Mouse (Mus musculus) c-Kit-positive CD71-positive TER-119-negative erythroid progenitor cells, embryonic 14.5 days (primary cell): ENCODE measurements around the gene Rsc1a1.

ENCODE experiments used
- DNase-seq: peaks from one replicate; pipeline ENCODE4 v3.0.0-alpha.2; 2013; ENCODE audit warnings: low read depth

Gene Rsc1a1

GRCm38 (mm10) chr4:141694719-141695118 lies 9.3 kb upstream of the Rsc1a1 start:
- no peak for DNase-seq

GRCm38 (mm10) chr4:141688505-141688904 lies 3.1 kb upstream of the Rsc1a1 start:
- peak; percentile 11 for DNase-seq

- no peak for DNase-seq
These were observed 1.1 kb upstream of the Rsc1a1 start for GRCm38 (mm10) chr4:141686525-141686924.

GRCm38 (mm10) chr4:141686093-141686492 lies 694 bp upstream of the Rsc1a1 start:
- no peak for DNase-seq

- no peak for DNase-seq
These were observed 2.6 kb downstream of the Rsc1a1 start for GRCm38 (mm10) chr4:141682706-141683230.

- no peak for DNase-seq
These were observed 3.6 kb downstream of the Rsc1a1 start for GRCm38 (mm10) chr4:141681767-141682166.

- DNase-seq, result no peak
These were observed 4.5 kb downstream of the Rsc1a1 start for GRCm38 (mm10) chr4:141680892-141681291.

- no peak for DNase-seq
These were observed 6.4 kb downstream of the Rsc1a1 start for GRCm38 (mm10) chr4:141679016-141679415.

- DNase-seq, result no peak
These were observed 8.9 kb downstream of the Rsc1a1 start for GRCm38 (mm10) chr4:141676462-141676979.

- DNase-seq, result no peak
These were observed 13.1 kb downstream of the Rsc1a1 start for GRCm38 (mm10) chr4:141672325-141672724.

- no peak for DNase-seq
These were observed 14.0 kb downstream of the Rsc1a1 start for GRCm38 (mm10) chr4:141671389-141671788.

- DNase-seq, result no peak
These were observed 15.3 kb downstream of the Rsc1a1 start for GRCm38 (mm10) chr4:141669898-141670712.

- DNase-seq, result no peak
These were observed 20.6 kb downstream of the Rsc1a1 start, which contains the start of gene Plekhm2 for GRCm38 (mm10) chr4:141664799-141665198. TSS of gene Plekhm2 (minus strand) at chr4:141664899.

- DNase-seq, result peak; percentile 47
These were observed 21.2 kb downstream of the Rsc1a1 start for GRCm38 (mm10) chr4:141664011-141664745.

GRCm38 (mm10) chr4:141663122-141663931 lies 22.1 kb downstream of the Rsc1a1 start:
- no peak for DNase-seq

GRCm38 (mm10) chr4:141660884-141661283 lies 24.5 kb downstream of the Rsc1a1 start:
- DNase-seq, result no peak

- no peak for DNase-seq
These were observed 25.7 kb downstream of the Rsc1a1 start for GRCm38 (mm10) chr4:141659739-141660138.

GRCm38 (mm10) chr4:141658846-141659484 lies 26.4 kb downstream of the Rsc1a1 start:
- DNase-seq, result no peak

- DNase-seq, result no peak
These were observed 28.5 kb downstream of the Rsc1a1 start for GRCm38 (mm10) chr4:141656932-141657331.

- no peak for DNase-seq
These were observed 29.3 kb downstream of the Rsc1a1 start for GRCm38 (mm10) chr4:141655908-141656608.

GRCm38 (mm10) chr4:141654509-141654908 lies 30.9 kb downstream of the Rsc1a1 start:
- DNase-seq, result no peak
